Mouse (Mus musculus) liver, embryonic 14.5 days (tissue): ENCODE results near the gene Klhdc8b.

Source experiments
- CTCF ChIP-seq: IDR thresholded peaks from 2 replicates; pipeline ENCODE4 v1.5.1; 2016; ENCODE audit warnings: antibody characterized with exemption, low read depth, control low read depth
- EP300 ChIP-seq: IDR thresholded peaks from 2 replicates; pipeline ENCODE4 v1.6.1; 2016; ENCODE audit warnings: antibody characterized with exemption, low read depth

DNA sequence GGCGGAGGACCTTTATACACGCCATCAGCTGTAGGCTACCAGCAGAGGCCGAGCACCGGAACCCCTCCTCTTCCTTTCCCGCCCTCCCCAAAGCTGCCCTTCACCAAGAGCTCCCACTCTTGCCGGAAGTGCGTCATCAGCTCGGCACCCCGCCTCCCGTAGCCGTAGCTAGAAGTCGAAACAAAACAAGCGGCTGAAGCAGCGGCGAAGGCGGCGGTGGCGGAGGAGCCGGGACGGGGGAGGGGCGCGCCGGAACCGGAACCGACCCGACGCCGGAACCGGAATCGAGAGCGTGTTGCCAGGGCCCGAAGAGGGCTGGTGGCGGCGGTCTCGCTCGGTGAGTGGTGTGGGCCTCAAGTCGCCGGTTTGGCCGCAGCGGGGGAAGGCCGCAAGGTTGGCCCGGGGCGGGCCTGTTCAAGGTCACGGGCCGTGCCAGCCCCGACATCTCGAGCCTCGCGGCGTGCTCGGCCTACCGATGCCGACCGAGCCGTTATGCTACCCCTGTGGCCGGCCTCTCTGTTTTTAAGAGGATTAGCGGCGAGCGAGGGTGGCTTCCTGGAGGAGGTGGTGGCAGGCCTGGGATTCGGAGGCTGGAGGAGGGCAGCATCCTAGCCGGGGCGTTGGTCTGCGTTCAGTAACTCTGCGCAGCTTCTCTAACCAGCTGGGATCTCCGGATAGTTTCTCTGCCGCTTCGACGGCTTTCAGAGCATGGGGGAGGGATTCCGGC lies 29.3 kb upstream of the Klhdc8b start, which contains the start of gene Usp19:
- TF ChIP-seq CTCF (0 out of 2 replicates have a peak, but pooled peaks have one; percentile 3), EP300 (no peak)
